Mouse (Mus musculus) kidney, adult 2 months (tissue): ENCODE measurements around the gene Tox4.

Source experiments
- CTCF ChIP-seq: fragments of 200-500 bp; conservative IDR thresholded peaks from 2 replicates; pipeline ENCODE4 v1.5.1; 2011; ENCODE audit warnings: low read depth, mild to moderate bottlenecking, control low read depth, low read length, moderate library complexity, mixed read lengths; ENCODE audit not compliant: insufficient read depth, insufficient read length
- POLR2A ChIP-seq: fragments of 200-500 bp; IDR thresholded peaks from one replicate; pipeline ENCODE4 v1.6.1; 2011; ENCODE audit warnings: low read depth, low read length, control low read depth

DNA sequence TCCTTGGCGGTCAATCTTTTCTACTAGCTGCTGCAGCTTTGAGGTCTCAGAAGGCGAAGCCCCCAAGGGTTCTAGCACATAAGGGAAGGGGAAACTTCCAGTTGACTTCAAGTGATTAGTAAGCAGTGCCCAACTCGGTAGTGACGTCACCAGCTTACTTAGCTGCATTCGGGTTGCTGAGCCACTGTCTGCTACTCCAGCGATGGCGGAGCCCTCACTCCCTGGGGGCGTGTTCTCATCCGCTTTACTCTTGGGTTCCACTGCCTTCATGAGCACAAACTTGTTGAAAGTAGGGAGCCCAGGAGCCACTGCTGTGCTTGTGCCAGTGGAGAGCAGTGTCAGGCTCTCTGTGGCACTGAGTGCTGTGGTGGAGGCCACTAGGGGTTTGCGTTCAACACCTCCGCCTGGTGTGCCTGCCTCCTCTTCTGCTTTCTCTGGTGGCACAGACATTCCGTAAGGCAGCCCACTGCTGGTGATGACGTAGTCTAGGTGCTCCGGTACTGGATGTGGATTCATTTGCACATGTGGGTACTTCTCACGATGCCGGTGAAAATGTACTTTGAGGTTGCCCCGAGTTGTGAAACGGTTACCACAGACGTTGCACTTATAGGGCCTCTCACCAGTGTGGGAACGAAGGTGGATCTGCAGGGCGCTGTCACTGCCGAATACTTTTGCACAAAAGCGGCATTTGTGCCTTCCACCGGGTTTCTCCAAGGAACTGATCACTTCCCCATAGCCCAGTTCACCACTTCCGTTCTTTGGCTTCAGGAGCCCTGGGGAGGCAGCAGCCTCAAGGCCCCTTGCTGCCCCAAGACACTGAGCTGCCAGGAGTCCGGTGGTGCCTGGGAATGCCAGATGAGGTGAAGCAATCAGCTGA is 35.2 kb downstream of the Tox4 start:
- TF ChIP-seq CTCF (no peak), POLR2A (no peak)
